Mouse (Mus musculus) intestine, postnatal 0 days (tissue): Measurements from ENCODE around the gene Cox8a. TPM values are rescaled to one million over a fixed set of nuclear protein-coding genes. Genes with fewer than 3 reads are reported as not detected.
A peak's percentile ranks its signal among the peaks of the same experiment; 100 is the strongest.

Experiments used
- ATAC-seq: fragments of 200-750 bp; cut with Nextera tagmentation; 2 replicates; pipeline ENCODE4 v1.8.0; 2017; ENCODE audit warnings: mild to moderate bottlenecking, moderate TSS enrichment, moderate library complexity
- H3K27ac ChIP-seq: fragments of 300-500 bp; sonication (generic); 2 replicates; pipeline ENCODE4 v1.5.1; 2014; ENCODE audit warnings: mild to moderate bottlenecking, low read depth, low read length, moderate library complexity
- H3K27me3 ChIP-seq: fragments of 300-500 bp; sonication (generic); replicated peaks from 2 replicates; pipeline ENCODE4 v1.6.1; 2014; ENCODE audit warnings: low read length, mixed read lengths; ENCODE audit not compliant: control insufficient read depth, insufficient read depth
- H3K36me3 ChIP-seq: fragments of 300-500 bp; sonication (generic); 2 replicates; pipeline ENCODE4 v1.6.1; 2014; ENCODE audit warnings: mild to moderate bottlenecking, moderate library complexity; ENCODE audit not compliant: control insufficient read depth, insufficient read depth
- H3K4me1 ChIP-seq: fragments of 300-500 bp; sonication (generic); replicated peaks from 2 replicates; pipeline ENCODE4 v1.6.1; 2014; ENCODE audit warnings: antibody characterized with exemption, low read length, mixed read lengths; ENCODE audit not compliant: control insufficient read depth, insufficient read depth
- H3K4me2 ChIP-seq: fragments of 300-500 bp; sonication (generic); replicated peaks from 2 replicates; pipeline ENCODE4 v1.6.1; 2014; ENCODE audit warnings: low read depth, mild to moderate bottlenecking, moderate library complexity
- H3K4me3 ChIP-seq: fragments of 300-500 bp; sonication (generic); 2 replicates; pipeline ENCODE4 v1.5.1; 2014; ENCODE audit warnings: low read depth, low read length
- H3K9ac ChIP-seq: fragments of 300-500 bp; sonication (generic); 2 replicates; pipeline ENCODE4 v1.6.1; 2014; ENCODE audit warnings: mild to moderate bottlenecking, low read depth, low read length
- H3K9me3 ChIP-seq: fragments of 300-500 bp; sonication (generic); 2 replicates; pipeline ENCODE4 v1.6.1; 2016; ENCODE audit warnings: mixed run types; ENCODE audit not compliant: control insufficient read depth
- CTCF ChIP-seq: sonication (generic); IDR thresholded peaks from 2 replicates; pipeline ENCODE4 v1.5.1; 2016; ENCODE audit warnings: low read depth, mild to moderate bottlenecking, control low read depth, antibody characterized with exemption, moderate library complexity
- WGBS: fragments of 180-500 bp; shearing (Covaris S2); extraction: QIAGEN DNeasy Blood & Tissue Kit; methylation state at CpG from one replicate; pipeline ENCODE4 v1.1.7; 2014; 5-methylcytosine and 5-hydroxymethylcytosine counted together
- polyA plus RNA-seq: library from polyadenylated mRNA; unstranded; fragments of >200 nt; fragmentation: Nextera tagmentation; extraction: Ambion mirVana; gene quantifications from 2 replicates; pipeline ENCODE4 v1.2.1, GENCODE M21; 2015

Cox8a gene
- polyA plus RNA-seq, result 2,194 and 2,204 TPM in 2 replicates

- H3K4me2 ChIP-seq, result peak within 1 kb of the TSS; percentile 65
- peak within 1 kb of the TSS; percentile 77 for H3K4me3 ChIP-seq
- peak within 1 kb of the TSS; percentile 89 for H3K27ac ChIP-seq
- H3K9ac ChIP-seq, result peak within 1 kb of the TSS; percentile 85
- peaks cover 25% of the 10 kb centered on the region; the same call in 1 of the 2 replicates for H3K36me3 ChIP-seq
- under 1% methylated on average over 50 of the region's 50 CpGs for WGBS
- no peaks in the 10 kb centered on the region for H3K9me3 ChIP-seq
- H3K27me3 ChIP-seq, result no peaks in the 10 kb centered on the region
- peaks cover 4% of the 10 kb centered on the region for H3K4me1 ChIP-seq
- peak; percentile 97 for ATAC-seq
- no peak for TF ChIP-seq CTCF
Measured at GRCm38 (mm10) chr19:7217162-7217925, at the start of gene Cox8a. Cox8a (minus strand) TSS chr19:7217616.

GRCm38 (mm10) chr19:7266421-7266831, 49.0 kb upstream of the Cox8a start:
- no peaks in the 10 kb centered on the region for H3K9me3 ChIP-seq
- no peak overlapping the region for H3K27ac ChIP-seq
- H3K4me3 ChIP-seq, result no peak overlapping the region
- no peak overlapping the region for H3K9ac ChIP-seq
- no peaks in the 10 kb centered on the region for H3K36me3 ChIP-seq
- no peak for TF ChIP-seq CTCF
- peaks cover 17% of the 10 kb centered on the region for H3K4me1 ChIP-seq
- H3K4me2 ChIP-seq, result no peak overlapping the region
- no peaks in the 10 kb centered on the region for H3K27me3 ChIP-seq
- 69% methylated on average over 4 of the region's 4 CpGs for WGBS
- no peak for ATAC-seq

- 24% methylated on average over 14 of the region's 14 CpGs for WGBS
- H3K4me2 ChIP-seq, result peak overlapping the region; percentile 44
- H3K9me3 ChIP-seq, result no peaks in the 10 kb centered on the region
- peaks cover 17% of the 10 kb centered on the region for H3K4me1 ChIP-seq
- 0 out of 2 replicates have a peak, but pooled peaks have one; percentile 10 for TF ChIP-seq CTCF
- H3K4me3 ChIP-seq, result no peak overlapping the region
- H3K27ac ChIP-seq, result no peak overlapping the region
- H3K9ac ChIP-seq, result no peak overlapping the region
- no peaks in the 10 kb centered on the region for H3K27me3 ChIP-seq
- H3K36me3 ChIP-seq, result no peaks in the 10 kb centered on the region
- peak; percentile 22 for ATAC-seq
Measured at GRCm38 (mm10) chr19:7265478-7266191, 48.2 kb upstream of the Cox8a start.

GRCm38 (mm10) chr19:7264766-7265331, 47.4 kb upstream of the Cox8a start:
- Histone ChIP-seq H3K4me1 (peaks cover 17% of the 10 kb centered on the region), H3K4me3 (no peak overlapping the region), H3K9me3 (no peaks in the 10 kb centered on the region), H3K9ac (no peak overlapping the region), H3K27ac (no peak overlapping the region), H3K4me2 (no peak overlapping the region), H3K36me3 (no peaks in the 10 kb centered on the region), H3K27me3 (no peaks in the 10 kb centered on the region)
- no peak for ATAC-seq
- TF ChIP-seq CTCF, result no peak
- 36% methylated on average over 6 of the region's 6 CpGs for WGBS

- no peak overlapping the region for H3K4me3 ChIP-seq
- peak; percentile 26; the same call in 1 of the 2 replicates for ATAC-seq
- H3K4me2 ChIP-seq, result no peak overlapping the region
- no peak overlapping the region for H3K9ac ChIP-seq
- no peaks in the 10 kb centered on the region for H3K27me3 ChIP-seq
- no peaks in the 10 kb centered on the region for H3K9me3 ChIP-seq
- whole genome bisulfite sequencing, result 19% methylated on average over 9 of the region's 9 CpGs
- no peaks in the 10 kb centered on the region for H3K36me3 ChIP-seq
- peak; percentile 91 for TF ChIP-seq CTCF
- no peak overlapping the region for H3K27ac ChIP-seq
- peaks cover 14% of the 10 kb centered on the region for H3K4me1 ChIP-seq
Measured at GRCm38 (mm10) chr19:7264088-7264765, 46.8 kb upstream of the Cox8a start.
